Mouse (Mus musculus): Measurements from ENCODE around the gene Galnt16. TPM values are rescaled to one million over a fixed set of nuclear protein-coding genes. Genes with fewer than 3 reads are reported as not detected.

The Galnt16 gene
- polyA plus RNA-seq, 1 experiment from 2014 or later: 24.7 TPM

DNA sequence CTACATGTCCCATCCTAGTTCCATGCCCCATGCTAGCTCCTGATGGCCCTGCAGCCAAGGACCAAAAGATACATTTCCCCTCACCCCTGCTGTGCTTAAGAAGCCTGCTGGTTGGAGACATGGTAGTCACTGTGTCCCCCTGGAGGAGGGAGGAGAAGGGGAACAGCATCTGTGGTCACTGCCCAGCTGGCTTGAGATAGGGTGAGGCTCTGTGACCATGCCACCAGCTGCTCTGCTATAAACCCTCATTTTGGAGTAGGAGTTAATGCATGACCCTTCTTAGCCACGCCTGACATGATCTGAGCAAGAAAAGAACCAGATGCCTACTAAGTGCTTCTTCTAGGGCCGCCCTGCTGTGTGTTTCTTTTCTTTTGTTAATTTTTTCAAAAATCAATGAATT lies 51.5 kb downstream of the Galnt16 start:
- no peak for ATAC-seq (ENCODE audit: low FRiP score, low read depth)
- H3K27me3 ChIP-seq: no peaks in the 10 kb centered on the region
- no peak overlapping the region for H3K4me2 ChIP-seq (replicated peaks)
- H3K9ac ChIP-seq (replicated peaks): no peak overlapping the region
- H3K36me3 ChIP-seq: no peaks in the 10 kb centered on the region
- peaks cover 14% of the 10 kb centered on the region for H3K4me1 ChIP-seq
- no peaks in the 10 kb centered on the region for H3K9me3 ChIP-seq
- H3K27ac ChIP-seq (replicated peaks): no peak overlapping the region
- no peak overlapping the region for H3K4me3 ChIP-seq
- WGBS: 87% methylated on average over 2 of the region's 2 CpGs

GRCm38 (mm10) chr12:80574318-80574717 lies 56.2 kb downstream of the Galnt16 start:
- Histone ChIP-seq H3K9me3 (no peaks in the 10 kb centered on the region), H3K4me3 (no peak overlapping the region), H3K27me3 (no peaks in the 10 kb centered on the region), H3K4me2 (replicated peaks) (no peak overlapping the region), H3K36me3 (no peaks in the 10 kb centered on the region), H3K9ac (replicated peaks) (no peak overlapping the region), H3K4me1 (peaks cover 3% of the 10 kb centered on the region), H3K27ac (replicated peaks) (peak overlapping the region; percentile 36; the same call in 1 of the 2 replicates)
- WGBS: 86% methylated on average over 4 of the region's 4 CpGs
- no peak for ATAC-seq (ENCODE audit: low FRiP score, low read depth)

GRCm38 (mm10) chr12:80574825-80575371 lies 56.8 kb downstream of the Galnt16 start:
- H3K9me3 ChIP-seq: no peaks in the 10 kb centered on the region
- H3K4me3 ChIP-seq: no peak overlapping the region
- peaks cover 3% of the 10 kb centered on the region for H3K4me1 ChIP-seq
- no peak overlapping the region for H3K4me2 ChIP-seq (replicated peaks)
- H3K27me3 ChIP-seq: no peaks in the 10 kb centered on the region
- H3K9ac ChIP-seq (replicated peaks): no peak overlapping the region
- WGBS: 35% methylated on average over 15 of the region's 15 CpGs
- H3K36me3 ChIP-seq: no peaks in the 10 kb centered on the region
- ATAC-seq (ENCODE audit: low FRiP score, low read depth): no peak
- H3K27ac ChIP-seq (replicated peaks): peak overlapping the region; percentile 36; the same call in 1 of the 2 replicates

DNA sequence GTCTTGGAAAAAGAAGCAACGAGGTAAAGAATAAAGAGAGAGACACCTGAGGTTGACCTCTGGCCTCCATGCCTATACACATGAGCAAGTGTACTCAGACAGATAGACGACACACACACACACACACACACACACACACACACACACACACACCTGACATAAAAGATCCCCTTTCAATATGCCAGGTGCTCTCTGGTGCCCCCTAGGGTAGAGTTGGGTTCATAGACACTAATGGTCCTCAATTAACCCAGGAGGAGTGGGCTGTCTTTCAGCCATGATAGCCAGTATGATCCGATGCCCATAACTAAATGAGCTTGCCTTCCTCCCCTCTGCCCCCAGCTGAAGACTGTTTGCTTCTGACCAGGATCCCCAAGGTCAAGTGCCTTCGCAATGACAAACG lies 59.0 kb downstream of the Galnt16 start:
- Histone ChIP-seq H3K36me3 (0 out of 2 replicates have a peak, but pooled peaks cover 6% of the 10 kb centered on the region), H3K9ac (replicated peaks) (no peak overlapping the region), H3K27me3 (no peaks in the 10 kb centered on the region), H3K4me2 (replicated peaks) (no peak overlapping the region), H3K4me1 (peaks cover 3% of the 10 kb centered on the region), H3K9me3 (no peaks in the 10 kb centered on the region), H3K27ac (replicated peaks) (no peak overlapping the region), H3K4me3 (no peak overlapping the region)
- no peak for ATAC-seq (ENCODE audit: low FRiP score, low read depth)
- WGBS: 76% methylated on average over 5 of the region's 5 CpGs

DNA sequence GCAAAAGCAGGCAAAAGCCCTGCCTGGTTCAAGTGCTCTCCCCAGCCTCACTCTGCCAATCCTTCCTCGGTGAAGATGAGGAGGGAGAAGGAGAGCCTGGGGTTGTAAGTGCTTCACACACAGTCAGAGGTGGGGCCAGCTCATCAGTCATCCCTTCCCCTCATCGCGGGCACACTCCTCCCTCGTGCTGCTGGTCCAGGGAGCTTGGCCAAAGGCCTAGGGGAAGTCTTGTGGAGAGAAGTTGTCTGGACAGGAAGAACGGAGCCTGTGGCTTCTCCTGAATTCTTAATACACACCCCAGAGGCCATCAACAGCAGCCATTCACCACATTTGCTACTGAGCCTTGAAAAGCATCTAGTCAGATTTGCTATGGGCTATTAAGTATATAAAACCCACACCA lies 63.3 kb downstream of the Galnt16 start:
- Histone ChIP-seq H3K27me3 (no peaks in the 10 kb centered on the region), H3K4me1 (no peaks in the 10 kb centered on the region), H3K36me3 (peaks cover 28% of the 10 kb centered on the region; the same call in 1 of the 2 replicates), H3K4me2 (replicated peaks) (no peak overlapping the region), H3K9ac (replicated peaks) (no peak overlapping the region), H3K9me3 (no peaks in the 10 kb centered on the region), H3K27ac (replicated peaks) (no peak overlapping the region), H3K4me3 (no peak overlapping the region)
- ATAC-seq (ENCODE audit: low FRiP score, low read depth): no peak
- 81% methylated on average over 5 of the region's 5 CpGs for WGBS

GRCm38 (mm10) chr12:80584973-80585372 lies 66.9 kb downstream of the Galnt16 start:
- H3K4me1 ChIP-seq: no peaks in the 10 kb centered on the region
- no peaks in the 10 kb centered on the region for H3K9me3 ChIP-seq
- ATAC-seq (ENCODE audit: low FRiP score, low read depth): no peak
- no peak overlapping the region for H3K9ac ChIP-seq (replicated peaks)
- WGBS: 51% methylated on average over 2 of the region's 2 CpGs
- no peak overlapping the region for H3K4me3 ChIP-seq
- H3K27me3 ChIP-seq: no peaks in the 10 kb centered on the region
- no peak overlapping the region for H3K4me2 ChIP-seq (replicated peaks)
- H3K27ac ChIP-seq (replicated peaks): no peak overlapping the region
- peaks cover 44% of the 10 kb centered on the region for H3K36me3 ChIP-seq

- Histone ChIP-seq H3K27me3 (no peaks in the 10 kb centered on the region), H3K4me1 (0 out of 2 replicates have a peak, but pooled peaks cover 2% of the 10 kb centered on the region), H3K9ac (replicated peaks) (no peak overlapping the region), H3K27ac (replicated peaks) (no peak overlapping the region), H3K4me2 (replicated peaks) (no peak overlapping the region), H3K9me3 (no peaks in the 10 kb centered on the region), H3K36me3 (peaks cover 52% of the 10 kb centered on the region), H3K4me3 (no peak overlapping the region)
- WGBS: 87% methylated on average over 4 of the region's 4 CpGs
- ATAC-seq (ENCODE audit: low FRiP score, low read depth): no peak
Observed at GRCm38 (mm10) chr12:80594141-80594540, 76.1 kb downstream of the Galnt16 start.

DNA sequence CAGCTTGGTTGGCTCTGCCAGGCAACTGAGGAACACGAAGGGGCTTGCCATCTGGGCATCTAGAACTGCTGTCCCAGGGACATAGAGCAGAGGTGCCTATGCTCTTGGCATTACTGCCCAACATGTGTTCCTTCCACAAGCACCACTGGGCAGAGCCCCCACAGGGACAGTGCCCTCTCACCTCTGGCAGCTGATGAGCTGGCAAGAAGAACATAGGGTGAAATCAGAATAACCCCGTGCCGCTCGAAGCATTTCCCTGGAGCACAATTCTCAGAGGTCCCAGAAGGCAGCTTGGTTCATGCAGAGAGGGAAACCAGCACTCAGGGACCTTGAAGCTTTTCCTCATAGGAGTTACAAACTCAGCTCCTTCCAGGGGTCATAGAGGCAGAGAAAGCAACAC lies 76.7 kb downstream of the Galnt16 start:
- Histone ChIP-seq H3K4me1 (0 out of 2 replicates have a peak, but pooled peaks cover 2% of the 10 kb centered on the region), H3K4me2 (replicated peaks) (no peak overlapping the region), H3K36me3 (peaks cover 53% of the 10 kb centered on the region), H3K4me3 (no peak overlapping the region), H3K9me3 (no peaks in the 10 kb centered on the region), H3K9ac (replicated peaks) (no peak overlapping the region), H3K27ac (replicated peaks) (no peak overlapping the region), H3K27me3 (no peaks in the 10 kb centered on the region)
- WGBS: 94% methylated on average over 4 of the region's 4 CpGs
- ATAC-seq (ENCODE audit: low FRiP score, low read depth): no peak

GRCm38 (mm10) chr12:80595566-80595965 lies 77.5 kb downstream of the Galnt16 start:
- ATAC-seq (ENCODE audit: low FRiP score, low read depth): no peak
- Histone ChIP-seq H3K9me3 (no peaks in the 10 kb centered on the region), H3K27ac (replicated peaks) (no peak overlapping the region), H3K36me3 (peaks cover 51% of the 10 kb centered on the region), H3K4me1 (0 out of 2 replicates have a peak, but pooled peaks cover 2% of the 10 kb centered on the region), H3K4me2 (replicated peaks) (no peak overlapping the region), H3K4me3 (no peak overlapping the region), H3K27me3 (no peaks in the 10 kb centered on the region), H3K9ac (replicated peaks) (no peak overlapping the region)
- 97% methylated on average over 4 of the region's 4 CpGs for WGBS

- H3K9me3 ChIP-seq: no peaks in the 10 kb centered on the region
- H3K36me3 ChIP-seq: peaks cover 48% of the 10 kb centered on the region
- H3K9ac ChIP-seq (replicated peaks): no peak overlapping the region
- H3K4me3 ChIP-seq: no peak overlapping the region
- 0 out of 2 replicates have a peak, but pooled peaks cover 2% of the 10 kb centered on the region for H3K4me1 ChIP-seq
- no peak overlapping the region for H3K27ac ChIP-seq (replicated peaks)
- H3K4me2 ChIP-seq (replicated peaks): no peak overlapping the region
- 94% methylated on average over 4 of the region's 4 CpGs for WGBS
- H3K27me3 ChIP-seq: no peaks in the 10 kb centered on the region
- ATAC-seq (ENCODE audit: low FRiP score, low read depth): no peak
Observed at GRCm38 (mm10) chr12:80595968-80596367, 77.9 kb downstream of the Galnt16 start.

DNA sequence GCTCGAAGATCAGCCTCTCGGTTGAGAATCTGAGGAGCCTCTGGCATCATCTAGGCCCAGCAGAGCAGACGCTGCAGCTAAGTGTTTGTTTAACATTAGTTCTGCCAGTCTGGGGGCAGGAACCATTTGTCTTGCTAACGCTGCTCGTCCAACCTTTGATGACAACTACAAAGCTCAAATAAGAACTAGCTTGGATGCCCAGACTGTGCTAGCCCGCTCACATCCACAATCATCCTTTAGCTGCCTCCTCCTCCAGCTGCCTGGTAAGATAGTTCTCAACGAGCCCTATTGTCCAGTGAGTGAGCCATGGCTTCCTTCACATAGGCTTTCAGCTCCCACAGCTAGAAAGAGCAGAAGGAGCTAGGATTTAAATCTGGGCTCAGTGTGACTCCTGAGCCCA lies 80.2 kb downstream of the Galnt16 start:
- WGBS: 39% methylated on average over 7 of the region's 7 CpGs
- H3K4me2 ChIP-seq (replicated peaks): no peak overlapping the region
- no peak overlapping the region for H3K4me3 ChIP-seq
- H3K9me3 ChIP-seq: no peaks in the 10 kb centered on the region
- 0 out of 2 replicates have a peak, but pooled peaks cover 2% of the 10 kb centered on the region for H3K4me1 ChIP-seq
- no peaks in the 10 kb centered on the region for H3K27me3 ChIP-seq
- no peak overlapping the region for H3K27ac ChIP-seq (replicated peaks)
- peaks cover 40% of the 10 kb centered on the region; the same call in 1 of the 2 replicates for H3K36me3 ChIP-seq
- ATAC-seq (ENCODE audit: low FRiP score, low read depth): no peak
- H3K9ac ChIP-seq (replicated peaks): no peak overlapping the region

GRCm38 (mm10) chr12:80598756-80599155 lies 80.7 kb downstream of the Galnt16 start:
- 46% methylated on average over 6 of the region's 6 CpGs for WGBS

More at GRCm38 (mm10) chr12:80598756-80599155, 80.7 kb downstream of the Galnt16 start:
- Histone ChIP-seq H3K27ac (replicated peaks) (no peak overlapping the region), H3K4me1 (0 out of 2 replicates have a peak, but pooled peaks cover 2% of the 10 kb centered on the region), H3K4me2 (replicated peaks) (no peak overlapping the region), H3K9me3 (no peaks in the 10 kb centered on the region), H3K27me3 (no peaks in the 10 kb centered on the region), H3K36me3 (peaks cover 40% of the 10 kb centered on the region; the same call in 1 of the 2 replicates), H3K9ac (replicated peaks) (no peak overlapping the region), H3K4me3 (no peak overlapping the region)
- no peak for ATAC-seq (ENCODE audit: low FRiP score, low read depth)

Measured in midbrain, embryonic 12.5 days (tissue).